Comparison of ENCODE assay signal across 8 mouse cellular contexts in the genomic region with DNA sequence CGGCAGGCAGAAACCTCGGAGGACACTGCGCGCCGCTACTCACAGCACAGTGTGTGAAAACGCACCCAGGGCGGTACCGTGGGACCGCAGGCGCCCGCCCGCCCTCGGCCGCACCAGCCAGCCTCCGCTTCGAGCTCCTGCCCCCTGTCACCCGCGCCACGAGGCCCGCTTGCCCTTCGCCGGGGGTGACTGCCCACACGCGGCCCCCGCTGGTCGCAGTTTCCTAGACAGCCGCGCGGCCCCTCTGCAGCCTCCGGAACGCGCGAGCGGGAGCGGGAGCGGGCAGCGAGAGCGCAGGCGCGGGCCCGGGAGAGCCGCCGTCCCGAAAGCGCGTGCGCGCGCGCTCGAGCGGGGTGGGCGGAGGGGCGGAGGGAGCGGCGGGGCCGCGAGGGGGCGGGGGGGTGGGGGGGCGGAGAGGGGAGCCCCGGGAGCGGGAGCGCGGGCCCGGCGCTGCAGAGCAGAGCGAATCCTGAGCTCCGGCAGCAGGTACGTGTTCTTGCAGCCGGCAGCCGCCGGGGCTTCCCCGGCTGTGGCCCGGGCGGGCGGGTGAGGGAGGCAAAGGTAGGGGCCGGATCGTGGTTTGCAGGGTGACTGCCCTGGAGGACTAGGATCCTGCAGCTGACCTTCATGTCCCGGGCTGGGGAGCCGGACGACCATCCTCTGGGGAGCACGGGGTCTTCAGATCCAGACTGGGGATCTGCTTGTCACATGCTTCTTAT. TPM values are rescaled to one million over a fixed set of nuclear protein-coding genes. Genes with fewer than 3 reads are reported as not detected.
DNase-seq lines count a peak whose midpoint lies in the region; ATAC-seq and TF ChIP-seq lines count a peak whose summit lies in the region.

A gene (minus strand): TSS at position 330 of the 719 bp plus-strand sequence.
A gene (plus strand): TSS at position 399 of the 719 bp plus-strand sequence.

- TF ChIP-seq EP300 in ES-Bruce4 (IDR thresholded peaks at IDR 0.05; ENCODE audit: insufficient read depth, low read depth, low read length): no peak

- no peak for TF ChIP-seq CTCF in ES-Bruce4 (IDR thresholded peaks at IDR 0.05; ENCODE audit: low read depth, low read length)

- peak within 1 kb of the TSS; percentile 91 for H3K4me3 ChIP-seq in ES-Bruce4 (ENCODE audit: low read depth, low read length)

- ATAC-seq in hematopoietic stem cell, adult 5-6 weeks (replicated peaks in 1 of 2; ENCODE audit: insufficient read depth in 1 of 2, low FRiP score in 2 of 2, low TSS enrichment in 1 of 2, low read depth in 1 of 2, poor library complexity in 2 of 2, severe bottlenecking in 2 of 2): peak; percentile 44 to 61

- H3K9ac ChIP-seq in ES-Bruce4 (ENCODE audit: low read depth, poor library complexity, severe bottlenecking): peak within 1 kb of the TSS; percentile 80

- H3K27me3 ChIP-seq in ES-Bruce4 (ENCODE audit: control insufficient read depth, insufficient read depth, low read length, poor library complexity, severe bottlenecking): peaks cover 4% of the 10 kb centered on the region; the same call in 1 of the 2 replicates

- no peak for TF ChIP-seq POLR2A in ES-Bruce4 (IDR thresholded peaks at IDR 0.05; ENCODE audit: insufficient read depth, low read length)

- no peak within 1 kb of the TSS for H3K27ac ChIP-seq in ES-Bruce4 (ENCODE audit: insufficient read depth, low read length)

- no peaks in the 10 kb centered on the region for H3K4me1 ChIP-seq in ES-Bruce4 (ENCODE audit: control insufficient read depth, insufficient read depth, low read length)

- no peaks in the 10 kb centered on the region for H3K36me3 ChIP-seq in ES-Bruce4 (ENCODE audit: control insufficient read depth, insufficient read depth, low read length, poor library complexity, severe bottlenecking)

- DNase-seq in cerebellum, adult 11 months: peak; percentile 88
- DNase-seq in forelimb bud, embryonic 11.5 days (ENCODE audit: low read depth, low spot score): peak; percentile 67
- DNase-seq in layer of hippocampus, postnatal 14 days (ENCODE audit: low spot score in 2 of 2): peak; percentile 77
- peak; percentile 68 for DNase-seq in lung, postnatal 10 days
- peak; percentile 80 for DNase-seq in retina, adult 2 months (ENCODE audit: low read depth, low spot score)
- DNase-seq in thymus, postnatal 25 days: peak; percentile 78

- H3K9me3 ChIP-seq in ES-Bruce4 (replicated peaks; ENCODE audit: control insufficient read depth, insufficient read depth, low read length, poor library complexity, severe bottlenecking): no peaks in the 10 kb centered on the region

RNA-seq across cellular contexts. Expression of the first gene that starts in this region (rescaled TPM):
- polyA plus RNA-seq in ES-Bruce4 (2011; ENCODE audit: insufficient read depth, insufficient read length, low read depth, missing spikeins): 1.8 and 2.8 TPM in 2 replicates
- 5.2 and 6.4 TPM in 2 replicates for total RNA-seq in hematopoietic stem cell, adult 5-6 weeks (2017)
- under 1 TPM; 0.39 to 0.76 TPM for total RNA-seq in layer of hippocampus, postnatal 14 days (2021)

RNA-seq across cellular contexts. Expression of the second gene that starts in this region (rescaled TPM):
- polyA plus RNA-seq in ES-Bruce4 (2011; ENCODE audit: insufficient read depth, insufficient read length, low read depth, missing spikeins): 0.36 and 1.1 TPM in 2 replicates
- total RNA-seq in hematopoietic stem cell, adult 5-6 weeks (2017): 0.31 TPM in 1 of 2 replicates, not detected in the other
- total RNA-seq in layer of hippocampus, postnatal 14 days (2021): 1 to 10 TPM; 5.7 to 7.5 TPM
